Mouse (Mus musculus) embryo, embryonic 9.5 days (tissue): ENCODE results near the gene Tssk6.
"Not testable (repeated sequence)": the region's sequence is repeated elsewhere in the genome, so short reads cannot be mapped to it uniquely, and the experiment has no call there.

Experiments
- DNase-seq: peaks from one replicate; pipeline ENCODE4 v3.0.0-alpha.2; 2017; ENCODE audit errors: extremely low spot score

The Tssk6 gene

DNA sequence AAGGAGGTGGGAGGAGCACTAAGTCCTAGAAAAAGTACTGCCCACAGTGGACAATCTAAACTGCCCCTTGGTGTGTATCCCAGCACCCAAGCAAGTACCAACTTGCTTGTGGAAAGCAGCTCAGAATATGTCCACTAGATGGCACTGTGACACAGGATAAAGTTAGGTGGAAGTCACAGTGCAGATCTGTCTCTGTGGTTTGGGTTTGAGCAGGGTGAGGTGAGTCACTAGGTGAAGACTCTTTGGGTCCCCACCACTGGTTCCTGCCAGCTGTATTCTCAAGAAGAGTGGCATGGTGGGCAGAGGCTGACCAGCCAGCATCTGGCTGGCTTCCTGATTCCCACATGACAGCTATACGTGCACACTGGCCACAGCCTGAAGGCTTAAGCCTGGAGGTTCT is 17.0 kb downstream of the Tssk6 start:
- peak; percentile 84 for DNase-seq

DNA sequence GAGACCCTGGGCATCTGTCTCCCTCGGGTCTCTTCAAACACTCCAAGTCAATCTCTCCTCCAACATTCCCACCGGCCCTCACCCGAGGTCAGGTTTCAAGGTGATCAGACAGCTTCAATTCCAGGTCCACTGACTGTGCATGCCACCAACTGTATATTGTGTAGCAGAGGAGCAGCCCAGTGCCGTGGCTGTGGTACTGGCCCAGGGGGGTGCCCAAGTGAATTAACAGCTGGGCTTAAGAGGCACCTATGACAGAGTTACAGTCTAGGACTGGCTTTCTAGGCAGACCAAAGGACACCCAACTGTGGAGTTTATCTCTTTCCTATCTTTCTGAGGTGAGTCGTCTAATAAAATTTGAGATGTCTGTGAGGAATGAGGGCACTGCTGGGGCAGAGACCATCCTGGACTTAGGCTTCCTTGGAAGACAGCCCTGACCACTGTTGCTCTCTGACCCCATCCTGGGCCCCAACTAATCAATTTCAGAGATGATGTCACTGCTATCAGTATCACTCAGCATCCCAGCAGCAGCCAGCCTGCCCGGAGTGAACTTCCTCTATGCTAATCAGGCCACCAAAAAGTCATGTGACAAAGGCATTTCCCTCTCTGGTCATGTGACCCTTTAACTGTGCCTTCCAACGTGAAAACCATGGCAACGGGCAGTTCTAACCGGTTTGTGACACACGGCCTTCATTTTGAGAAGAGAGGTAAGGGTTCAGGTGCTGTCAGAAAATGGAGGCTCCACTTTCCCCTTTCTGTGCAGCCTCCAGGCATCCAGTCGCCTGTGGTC is 18.1 kb downstream of the Tssk6 start:
- peak; percentile 55 for DNase-seq

DNA sequence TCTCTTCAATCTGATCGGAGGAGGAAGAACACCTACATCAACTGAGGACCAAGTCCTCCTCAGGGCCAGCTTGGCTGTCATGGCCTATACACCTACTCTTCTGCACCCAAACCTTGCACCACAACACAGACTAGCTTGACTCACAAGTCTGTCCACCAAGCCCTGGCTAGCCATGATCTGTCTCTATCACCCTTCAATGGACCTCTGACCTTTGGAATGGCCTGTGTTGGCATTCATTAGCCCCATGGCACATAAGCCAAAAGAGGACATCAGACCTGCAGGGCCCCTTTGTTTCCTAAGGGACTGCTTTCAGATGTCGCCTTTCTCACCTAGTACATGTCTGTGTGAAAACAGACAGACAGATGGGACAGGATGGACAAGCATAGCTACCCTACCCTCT is 19.2 kb downstream of the Tssk6 start:
- no peak for DNase-seq

DNA sequence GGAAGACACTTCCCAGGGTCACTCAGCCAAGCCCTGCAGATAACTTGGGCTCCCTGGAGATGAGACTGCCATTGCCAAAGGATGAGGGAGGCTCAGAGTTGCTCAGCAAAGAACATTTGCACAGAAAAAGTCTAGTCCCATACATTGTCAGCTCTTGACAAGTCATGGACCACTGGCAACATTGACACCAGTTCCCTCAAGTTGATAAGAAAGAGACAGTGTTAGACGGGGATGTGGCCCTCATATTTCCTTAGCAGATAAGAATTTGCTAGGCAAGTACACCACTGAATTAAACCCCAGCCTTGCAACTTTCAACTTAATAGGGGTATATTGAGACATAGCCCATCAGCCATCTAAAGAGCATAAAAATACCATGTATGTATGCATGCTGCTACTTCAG is 22.0 kb downstream of the Tssk6 start:
- no peak for DNase-seq

DNA sequence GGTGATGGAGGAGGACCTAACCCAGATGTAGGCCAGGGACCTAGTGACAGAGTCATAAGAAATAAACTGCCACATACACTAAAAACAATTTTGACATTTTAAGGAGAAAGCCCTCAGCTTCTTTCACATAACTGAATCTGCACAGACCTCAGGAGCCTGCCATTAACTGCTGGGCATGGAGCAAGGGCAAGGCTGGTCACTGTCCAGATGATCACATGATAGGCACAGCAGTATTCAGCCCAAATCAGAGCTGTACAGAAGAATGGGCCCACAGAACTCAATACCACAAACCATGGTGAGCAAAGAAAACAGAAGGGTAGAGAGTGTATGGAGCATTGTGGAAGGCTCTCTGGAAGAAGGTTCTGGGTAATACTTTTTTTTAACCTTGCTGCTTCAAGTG is 24.9 kb downstream of the Tssk6 start:
- no peak for DNase-seq

DNA sequence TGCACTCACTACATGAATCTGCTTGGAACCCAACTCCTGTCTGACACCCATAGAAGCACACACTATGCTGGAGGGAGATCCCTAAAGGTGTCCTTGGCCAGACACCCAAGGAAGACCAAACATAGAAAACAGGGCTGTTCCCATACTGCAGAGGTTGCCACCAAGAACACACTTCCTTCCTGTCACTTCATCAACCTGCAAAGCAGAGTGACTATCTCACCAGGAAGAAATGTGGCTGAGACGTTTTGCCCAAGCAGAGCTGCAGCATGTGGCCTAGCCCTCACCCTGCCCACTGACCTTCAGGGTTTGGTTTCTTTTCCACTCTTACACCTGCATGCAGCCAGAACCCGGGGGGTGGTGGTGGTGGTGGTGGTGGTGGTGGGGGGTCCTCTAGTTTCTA is 31.8 kb downstream of the Tssk6 start:
- no peak for DNase-seq

DNA sequence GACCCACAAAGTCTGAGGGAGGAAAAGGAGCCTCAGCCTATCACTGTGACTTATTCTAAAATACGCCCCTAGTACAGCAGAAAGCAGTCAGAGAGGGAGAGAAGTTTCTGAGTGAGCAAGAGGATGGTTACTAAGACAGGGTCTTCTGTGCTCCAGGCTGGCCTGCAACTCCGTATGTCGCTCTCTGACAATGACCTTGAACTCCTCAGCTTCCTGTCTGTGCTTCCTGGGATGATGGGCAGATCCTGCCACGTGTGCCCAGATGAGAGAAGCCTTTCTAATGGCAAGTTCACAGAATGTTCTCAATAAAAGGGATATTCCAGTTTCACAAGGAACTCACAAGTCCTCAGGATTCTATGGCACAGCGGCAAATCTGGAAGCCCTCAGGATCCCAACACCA is 32.6 kb downstream of the Tssk6 start:
- no peak for DNase-seq

DNA sequence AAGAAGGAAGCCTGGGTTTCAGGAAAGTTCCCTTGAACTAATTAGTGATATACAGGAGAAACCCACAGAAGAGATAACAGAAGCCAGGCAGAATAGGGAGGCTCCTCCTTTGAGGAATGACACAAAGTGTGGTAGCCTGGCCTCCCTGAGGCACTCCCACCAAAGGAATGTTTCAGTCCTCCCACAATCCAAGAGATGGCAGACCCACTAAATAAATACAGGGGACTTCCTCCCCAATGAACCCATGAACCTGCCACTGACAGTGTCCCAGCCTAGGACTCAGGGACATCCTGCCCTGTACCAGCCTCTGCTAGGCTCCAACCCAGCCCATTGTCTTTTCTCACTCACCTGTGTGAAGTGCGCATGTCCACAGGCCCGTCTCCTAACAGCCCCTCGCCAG is 33.4 kb downstream of the Tssk6 start:
- DNase-seq = no peak

DNA sequence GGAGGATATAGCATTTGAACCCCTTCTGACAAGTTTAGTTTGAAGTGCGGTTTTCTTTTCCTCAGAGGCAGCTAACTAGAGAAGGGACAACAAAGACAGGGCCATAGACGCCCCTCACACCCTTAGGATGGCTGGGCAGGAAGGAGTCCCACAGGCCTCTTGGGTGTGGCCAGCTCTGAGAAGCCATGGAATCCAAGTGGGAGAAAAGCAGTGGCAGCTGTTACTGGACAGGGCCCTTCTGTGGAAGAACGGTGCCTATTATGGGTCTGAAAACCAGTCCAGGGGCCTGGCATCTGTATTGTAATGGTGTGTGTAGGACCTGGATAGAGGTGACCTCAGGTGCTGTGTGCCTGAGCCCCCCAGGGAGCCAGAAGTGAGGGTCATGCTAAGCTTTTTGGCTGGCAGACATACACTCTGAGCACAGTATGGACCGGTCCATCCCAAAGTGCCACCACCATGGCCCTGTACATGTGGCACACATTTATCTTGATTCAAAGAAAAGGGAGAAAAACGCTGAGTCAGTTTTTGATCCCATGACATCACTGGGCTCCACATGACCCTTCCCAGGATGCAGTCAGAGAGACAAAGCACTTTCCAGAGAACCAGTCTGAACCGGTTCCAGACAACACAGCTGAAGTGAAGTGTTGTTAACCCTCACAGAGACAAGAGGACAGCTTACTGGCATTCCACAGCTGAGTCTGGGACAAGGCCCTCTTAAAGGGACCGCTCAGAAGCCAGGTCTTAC is 34.2 kb downstream of the Tssk6 start:
- peak; percentile 39 for DNase-seq

DNA sequence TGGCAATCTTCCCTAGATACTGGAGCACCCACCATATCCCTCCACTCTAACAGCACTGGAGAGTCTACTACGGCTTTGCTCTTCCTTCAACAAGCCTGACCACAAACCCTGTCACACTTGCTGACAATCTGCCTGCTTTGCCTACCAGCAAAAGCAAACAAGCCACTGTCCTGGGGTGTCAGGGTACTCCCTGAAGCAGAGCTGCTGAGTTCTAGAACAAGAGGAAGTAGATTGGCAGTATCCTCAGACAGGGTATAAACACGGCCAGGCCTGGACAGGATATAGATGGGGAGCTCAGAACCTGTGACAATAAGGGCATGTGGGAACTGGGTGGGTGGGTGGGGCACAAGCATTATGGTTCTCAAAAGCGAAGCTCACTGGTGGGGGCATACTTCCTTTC is 35.5 kb downstream of the Tssk6 start:
- no peak for DNase-seq

DNA sequence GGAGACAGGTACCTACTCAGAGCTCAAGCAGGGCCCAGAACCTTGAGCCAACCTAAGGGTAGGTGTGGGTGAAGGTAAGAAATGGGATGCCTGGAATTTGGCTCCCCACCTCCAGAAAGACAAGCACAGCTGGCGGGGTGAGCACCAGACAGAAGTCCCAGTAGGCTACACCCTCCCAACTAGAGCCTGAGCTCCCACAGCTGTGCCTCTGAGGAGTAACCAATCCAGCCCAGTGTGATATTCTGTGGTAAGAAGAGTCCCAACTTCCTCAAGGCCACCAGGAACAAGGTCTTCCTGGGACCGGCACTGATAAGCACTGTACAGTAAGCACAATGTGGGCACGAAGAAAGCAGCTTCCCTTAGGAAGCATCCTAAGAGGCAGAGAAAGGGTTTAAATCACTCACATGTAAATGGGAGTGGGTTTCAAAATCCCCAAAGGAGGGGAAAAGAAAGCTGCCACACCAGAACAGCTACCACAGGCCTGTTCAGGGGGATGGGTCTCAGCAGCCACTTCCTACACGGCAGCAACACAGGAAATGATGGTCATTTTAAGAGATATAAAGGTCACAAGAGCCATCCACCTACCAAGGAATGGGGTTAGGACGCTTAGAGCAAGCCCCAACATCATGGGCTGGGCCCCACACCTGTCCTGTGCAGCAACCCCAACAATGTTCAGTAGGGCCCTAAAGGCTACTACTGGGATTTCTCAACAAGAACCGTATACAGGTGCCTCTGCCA is 36.4 kb downstream of the Tssk6 start:
- DNase-seq = no peak

DNA sequence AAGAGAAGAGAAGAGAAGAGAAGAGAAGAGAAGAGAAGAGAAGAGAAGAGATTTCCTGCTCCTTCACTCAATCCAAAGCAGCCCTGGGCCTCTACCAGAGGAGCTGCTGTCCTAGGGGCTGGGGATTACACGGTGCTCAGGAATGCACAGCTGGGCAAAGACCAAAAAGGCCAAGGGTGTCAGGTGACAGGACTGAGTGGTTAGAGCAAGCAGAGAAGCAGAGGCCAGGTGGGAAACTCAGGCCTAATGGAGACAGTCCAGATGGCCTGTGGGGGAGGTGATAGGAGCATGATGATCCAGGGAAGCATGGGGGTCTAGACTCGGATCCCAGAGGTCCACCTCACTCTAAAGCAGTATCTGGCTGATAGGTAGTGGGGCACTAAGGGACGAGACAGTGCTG is 37.6 kb downstream of the Tssk6 start:
- DNase-seq = peak; percentile 39

DNA sequence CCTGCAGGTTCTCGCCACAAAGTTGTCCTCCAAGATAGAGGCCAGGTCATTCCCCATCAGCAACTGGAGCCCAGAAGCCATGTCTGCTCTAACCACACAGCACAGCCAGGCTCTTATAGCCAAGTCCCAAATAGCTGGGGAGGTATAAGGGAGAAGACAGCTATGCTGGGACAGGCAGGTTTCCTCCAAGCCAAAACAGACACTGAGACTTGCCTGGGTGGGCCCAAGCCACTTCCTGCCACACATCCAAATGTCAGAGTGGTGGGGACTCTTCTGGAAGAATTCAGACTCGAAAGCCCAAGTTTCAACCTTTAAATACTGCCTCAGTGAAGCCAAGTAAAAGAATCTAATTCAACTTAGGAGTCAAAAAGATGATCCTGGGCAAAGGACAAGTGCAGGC is 38.4 kb downstream of the Tssk6 start:
- no peak for DNase-seq

DNA sequence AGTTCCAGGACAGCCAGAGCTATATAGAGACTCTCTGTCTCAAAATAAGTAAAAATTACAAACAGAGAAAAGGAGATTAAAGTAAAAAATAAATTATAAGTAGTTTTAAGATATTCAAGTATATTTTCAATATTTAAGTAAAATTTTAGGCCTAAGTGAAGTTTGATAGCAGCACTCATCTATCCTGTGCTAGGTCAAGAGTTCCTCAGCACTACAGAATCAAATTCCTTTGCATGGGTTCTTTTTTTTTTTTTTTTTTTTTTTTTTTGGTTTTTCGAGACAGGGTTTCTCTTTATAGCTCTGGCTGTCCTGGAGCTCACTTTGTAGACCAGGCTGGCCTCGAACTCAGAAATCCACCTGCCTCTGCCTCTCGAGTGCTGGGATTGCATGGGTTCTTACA is 40.5 kb downstream of the Tssk6 start:
- DNase-seq = not testable (repeated sequence)

DNA sequence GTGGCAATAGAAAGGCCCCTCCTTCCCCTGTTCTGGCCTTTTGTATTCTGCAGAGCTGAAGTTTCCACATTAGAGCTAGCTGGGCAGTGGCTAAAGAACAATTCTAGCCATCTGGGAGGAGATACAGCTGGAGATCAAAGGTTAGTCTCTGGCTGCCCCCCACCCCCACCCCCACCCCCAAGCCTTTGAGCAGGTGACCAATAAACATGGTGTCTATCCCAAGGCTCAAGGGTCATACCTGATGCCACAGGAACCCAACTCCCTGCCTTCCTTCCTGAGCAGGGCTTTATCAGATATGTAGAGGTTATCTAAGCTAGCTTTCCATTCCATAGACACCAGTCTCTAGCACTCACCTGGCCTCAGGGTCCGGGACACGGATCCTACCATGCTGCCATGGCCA is 48.3 kb downstream of the Tssk6 start:
- DNase-seq = no peak
